Mouse (Mus musculus): Measurements from ENCODE around the gene Bpgm. TPM values are rescaled to one million over a fixed set of nuclear protein-coding genes. Genes with fewer than 3 reads are reported as not detected.

The Bpgm gene
- total RNA-seq, 2 experiments from 2014 or later: 69.4 to 74.8 TPM

- intact Hi-C loops (cut with DNase I): no loop called here
- no peak for DNase-seq (ENCODE audit: low spot score in 2 of 2)
These were observed 44.5 kb downstream of the Bpgm start for GRCm38 (mm10) chr6:34520491-34520890.

- intact Hi-C loops (cut with DNase I): no loop called here
These were observed 44.9 kb downstream of the Bpgm start for GRCm38 (mm10) chr6:34520912-34521311.

GRCm38 (mm10) chr6:34523476-34523875, 47.5 kb downstream of the Bpgm start:
- DNase-seq (ENCODE audit: low spot score in 2 of 2): no peak
- intact Hi-C loops (cut with DNase I): no loop called here

More at GRCm38 (mm10) chr6:34520912-34521311, 44.9 kb downstream of the Bpgm start:
- DNase-seq (ENCODE audit: low spot score in 2 of 2): no peak

GRCm38 (mm10) chr6:34525499-34525924, 49.5 kb downstream of the Bpgm start:
- intact Hi-C loops (cut with DNase I): no loop called here
- DNase-seq (ENCODE audit: low spot score in 2 of 2): no peak

- intact Hi-C loops (cut with DNase I): no loop called here
- no peak for DNase-seq (ENCODE audit: low spot score in 2 of 2)
These were observed 49.9 kb downstream of the Bpgm start for GRCm38 (mm10) chr6:34525927-34526326.

GRCm38 (mm10) chr6:34526389-34526788, 50.4 kb downstream of the Bpgm start:
- intact Hi-C loops (cut with DNase I): no loop called here
- no peak for DNase-seq (ENCODE audit: low spot score in 2 of 2)

GRCm38 (mm10) chr6:34528131-34528530, 52.1 kb downstream of the Bpgm start:
- no peak for DNase-seq (ENCODE audit: low spot score in 2 of 2)
- intact Hi-C loops (cut with DNase I): no loop called here

GRCm38 (mm10) chr6:34529992-34530391, 54.0 kb downstream of the Bpgm start:
- intact Hi-C loops (cut with DNase I): no loop called here

GRCm38 (mm10) chr6:34533055-34533454, 57.0 kb downstream of the Bpgm start:
- DNase-seq (ENCODE audit: low spot score in 2 of 2): no peak
- intact Hi-C loops (cut with DNase I): no loop called here

More at GRCm38 (mm10) chr6:34529992-34530391, 54.0 kb downstream of the Bpgm start:
- DNase-seq (ENCODE audit: low spot score in 2 of 2): no peak

- intact Hi-C loops (cut with DNase I): no loop called here
- no peak for DNase-seq (ENCODE audit: low spot score in 2 of 2)
These were observed 57.9 kb downstream of the Bpgm start for GRCm38 (mm10) chr6:34533896-34534295.

- DNase-seq (ENCODE audit: low spot score in 2 of 2): no peak
- intact Hi-C loops (cut with DNase I): no loop called here
These were observed 66.9 kb downstream of the Bpgm start for GRCm38 (mm10) chr6:34542866-34543265.

- intact Hi-C loops (cut with DNase I): no loop called here
- peak; percentile 4 to 8 for DNase-seq (ENCODE audit: low spot score in 2 of 2)
These were observed 67.5 kb downstream of the Bpgm start for GRCm38 (mm10) chr6:34543303-34544206.

GRCm38 (mm10) chr6:34544207-34544602, 68.2 kb downstream of the Bpgm start:
- no peak for DNase-seq (ENCODE audit: low spot score in 2 of 2)
- intact Hi-C loops (cut with DNase I): no loop called here

- intact Hi-C loops (cut with DNase I): no loop called here
- DNase-seq (ENCODE audit: low spot score in 2 of 2): peak in 1 of 2 experiments; percentile 3
These were observed 69.3 kb downstream of the Bpgm start for GRCm38 (mm10) chr6:34545286-34545685.

- intact Hi-C loops (cut with DNase I): no loop called here
These were observed 72.5 kb downstream of the Bpgm start for GRCm38 (mm10) chr6:34548406-34548990.

GRCm38 (mm10) chr6:34549017-34549416, 73.0 kb downstream of the Bpgm start:
- peak in 1 of 2 experiments; percentile 20 for DNase-seq (ENCODE audit: low spot score in 2 of 2)
- intact Hi-C loops (cut with DNase I): no loop called here

More at GRCm38 (mm10) chr6:34548406-34548990, 72.5 kb downstream of the Bpgm start:
- peak in 1 of 2 experiments; percentile 4 for DNase-seq (ENCODE audit: low spot score in 2 of 2)

GRCm38 (mm10) chr6:34552489-34553157, 76.6 kb downstream of the Bpgm start:
- intact Hi-C loops (cut with DNase I): no loop called here
- DNase-seq (ENCODE audit: low spot score in 2 of 2): no peak

GRCm38 (mm10) chr6:34554291-34554997, 78.4 kb downstream of the Bpgm start:
- intact Hi-C loops (cut with DNase I): no loop called here
- DNase-seq (ENCODE audit: low spot score in 2 of 2): no peak
